Mouse (Mus musculus) left cerebral cortex, postnatal 36 days (tissue): ENCODE measurements around the gene Cep128. TPM values are rescaled to one million over a fixed set of nuclear protein-coding genes. Genes with fewer than 3 reads are reported as not detected.

Experiments
- DNase-seq, 2 experiments: peaks; one replicate each; pipeline ENCODE4 v3.0.0; 2021 to 2022; ENCODE audit warnings: low spot score in 2 of 2, mixed read lengths in 1 of 2
- intact Hi-C: fragments of 180-260 bp; cut with DNase I; formaldehyde crosslinking; loops from one replicate; pipeline ENCODE4 v1.15.1; 2025
- total RNA-seq, 2 experiments: library from RNA; stranded (reverse); gene quantifications; 2 replicates each; pipeline ENCODE4 v1.2.3; 2021

Cep128 gene
- total RNA-seq, 2 experiments from 2014 or later: 9.9 TPM

- no peak for DNase-seq
- intact Hi-C loops: no loop called here
These were observed 195.1 kb downstream of the Cep128 start for GRCm38 (mm10) chr12:91189111-91189510.

- no peak for DNase-seq
These were observed 198.6 kb downstream of the Cep128 start for GRCm38 (mm10) chr12:91185564-91185963.

GRCm38 (mm10) chr12:91184616-91185015, 199.6 kb downstream of the Cep128 start:
- DNase-seq: no peak
- intact Hi-C loops: no loop called here

More at GRCm38 (mm10) chr12:91185564-91185963, 198.6 kb downstream of the Cep128 start:
- intact Hi-C loops: no loop called here

- intact Hi-C loops: no loop called here
These were observed 200.3 kb downstream of the Cep128 start for GRCm38 (mm10) chr12:91183928-91184327.

GRCm38 (mm10) chr12:91183304-91183855, 200.8 kb downstream of the Cep128 start:
- DNase-seq: no peak
- intact Hi-C loops: no loop called here

More at GRCm38 (mm10) chr12:91183928-91184327, 200.3 kb downstream of the Cep128 start:
- DNase-seq: no peak

GRCm38 (mm10) chr12:91176808-91177526, 207.2 kb downstream of the Cep128 start:
- DNase-seq: no peak
- intact Hi-C loops: no loop called here

- no peak for DNase-seq
- intact Hi-C loops: no loop called here
These were observed 212.6 kb downstream of the Cep128 start for GRCm38 (mm10) chr12:91171613-91172012.

- intact Hi-C loops: no loop called here
- no peak for DNase-seq
These were observed 223.0 kb downstream of the Cep128 start for GRCm38 (mm10) chr12:91161015-91161730.

- no peak for DNase-seq
- intact Hi-C loops: no loop called here
These were observed 225.7 kb downstream of the Cep128 start for GRCm38 (mm10) chr12:91158481-91158880.

- intact Hi-C loops: no loop called here
- no peak for DNase-seq
These were observed 230.2 kb downstream of the Cep128 start for GRCm38 (mm10) chr12:91154052-91154451.

GRCm38 (mm10) chr12:91149152-91149551, 235.1 kb downstream of the Cep128 start:
- DNase-seq: no peak
- intact Hi-C loops: no loop called here

GRCm38 (mm10) chr12:91134740-91135517, 249.3 kb downstream of the Cep128 start:
- no peak for DNase-seq
- intact Hi-C loops: no loop called here

GRCm38 (mm10) chr12:91115054-91115453, 269.2 kb downstream of the Cep128 start:
- no peak for DNase-seq
- intact Hi-C loops: no loop called here

GRCm38 (mm10) chr12:91103316-91103715, 280.9 kb downstream of the Cep128 start:
- DNase-seq: no peak
- intact Hi-C loops: no loop called here

- no peak for DNase-seq
- intact Hi-C loops: no loop called here
These were observed 286.3 kb downstream of the Cep128 start for GRCm38 (mm10) chr12:91097869-91098268.

- intact Hi-C loops: no loop called here
These were observed 288.0 kb downstream of the Cep128 start for GRCm38 (mm10) chr12:91096197-91096596.

GRCm38 (mm10) chr12:91088271-91088670, 295.9 kb downstream of the Cep128 start:
- intact Hi-C loops: loop anchor here (5.0 to 10.0 kb wide), 2 partner anchors 346 to 513 kb away; no protein-coding TSS in a partner anchor

More at GRCm38 (mm10) chr12:91096197-91096596, 288.0 kb downstream of the Cep128 start:
- no peak for DNase-seq

GRCm38 (mm10) chr12:91085967-91086366, 298.2 kb downstream of the Cep128 start:
- intact Hi-C loops: loop anchor here (5.0 to 10.0 kb wide), 2 partner anchors 344 to 511 kb away; no protein-coding TSS in a partner anchor
- peak in 1 of 2 experiments; percentile 5 for DNase-seq

More at GRCm38 (mm10) chr12:91088271-91088670, 295.9 kb downstream of the Cep128 start:
- no peak for DNase-seq

GRCm38 (mm10) chr12:91075600-91075999, 308.6 kb downstream of the Cep128 start:
- DNase-seq: no peak
- intact Hi-C loops: no loop called here
